Mouse (Mus musculus) olfactory bulb, adult 2 months (tissue): ENCODE results near the gene Gjc2. TPM values are rescaled to one million over a fixed set of nuclear protein-coding genes. Genes with fewer than 3 reads are reported as not detected.
A peak's percentile ranks its signal among the peaks of the same experiment; 100 is the strongest.

Source experiments
- H3K27ac ChIP-seq: fragments of 200-500 bp; 2 replicates; pipeline ENCODE4 v1.5.1; 2012; ENCODE audit warnings: low read depth, low read length; ENCODE audit not compliant: insufficient read depth
- H3K4me1 ChIP-seq: fragments of 200-500 bp; 2 replicates; pipeline ENCODE4 v1.6.1; 2012; ENCODE audit warnings: low read length; ENCODE audit not compliant: control insufficient read depth, insufficient read depth
- H3K4me3 ChIP-seq: fragments of 200-500 bp; 2 replicates; pipeline ENCODE4 v1.5.1; 2012; ENCODE audit warnings: mild to moderate bottlenecking, low read depth, low read length, moderate library complexity; ENCODE audit not compliant: insufficient read depth
- CTCF ChIP-seq: fragments of 200-500 bp; IDR thresholded peaks from 2 replicates; pipeline ENCODE4 v1.5.1; 2012; ENCODE audit warnings: low read depth, mild to moderate bottlenecking, low read length, moderate library complexity; ENCODE audit not compliant: insufficient read depth
- POLR2A ChIP-seq: fragments of 200-500 bp; IDR thresholded peaks from 2 replicates; pipeline ENCODE4 v1.6.1; 2012; ENCODE audit warnings: mild to moderate bottlenecking, low read depth, low read length, moderate library complexity; ENCODE audit not compliant: insufficient read depth
- WGBS: fragments of 180-500 bp; shearing (Covaris S2); methylation state at CpG from one replicate; pipeline ENCODE4 v1.1.7; 2018; 5-methylcytosine and 5-hydroxymethylcytosine counted together
- polyA plus RNA-seq: library from polyadenylated mRNA; stranded (reverse); fragments of >200 nt; gene quantifications from 2 replicates; pipeline ENCODE4 v1.2.4, GENCODE M21; 2012; ENCODE audit warnings: low replicate concordance; ENCODE audit not compliant: missing spikeins, insufficient read depth, insufficient read length

The Gjc2 gene
- polyA plus RNA-seq, 1 experiment, result not detected

- no peak overlapping the region for H3K27ac ChIP-seq
- H3K4me1 ChIP-seq, result no peaks in the 10 kb centered on the region
- H3K4me3 ChIP-seq, result no peak overlapping the region
- 80% methylated on average over 5 of the region's 5 CpGs for WGBS
- no peak for TF ChIP-seq CTCF
- TF ChIP-seq POLR2A, result no peak
These were observed 40.1 kb downstream of the Gjc2 start for GRCm38 (mm10) chr11:59142962-59143361.

GRCm38 (mm10) chr11:59141772-59142370, 41.1 kb downstream of the Gjc2 start:
- WGBS, result 17% methylated on average over 14 of the region's 14 CpGs
- Histone ChIP-seq H3K4me3 (no peak overlapping the region), H3K27ac (no peak overlapping the region), H3K4me1 (no peaks in the 10 kb centered on the region)
- TF ChIP-seq CTCF (no peak), POLR2A (no peak)

GRCm38 (mm10) chr11:59138537-59139486, 44.2 kb downstream of the Gjc2 start:
- H3K27ac ChIP-seq, result no peak overlapping the region
- H3K4me3 ChIP-seq, result no peak overlapping the region
- H3K4me1 ChIP-seq, result peaks cover 14% of the 10 kb centered on the region
- no peak for TF ChIP-seq POLR2A
- TF ChIP-seq CTCF, result no peak
- 77% methylated on average over 19 of the region's 19 CpGs for WGBS

- H3K4me1 ChIP-seq, result peaks cover 14% of the 10 kb centered on the region
- no peak overlapping the region for H3K4me3 ChIP-seq
- TF ChIP-seq POLR2A (no peak), CTCF (no peak)
- WGBS, result 73% methylated on average over 12 of the region's 12 CpGs
- no peak overlapping the region for H3K27ac ChIP-seq
These were observed 45.9 kb downstream of the Gjc2 start for GRCm38 (mm10) chr11:59136994-59137706.

- TF ChIP-seq POLR2A, result no peak
- Histone ChIP-seq H3K4me1 (peaks cover 14% of the 10 kb centered on the region), H3K27ac (no peak within 1 kb of the TSS), H3K4me3 (no peak within 1 kb of the TSS)
- WGBS, result 18% methylated on average over 44 of the region's 44 CpGs
These were observed 47.0 kb downstream of the Gjc2 start, which contains the start of gene Obscn for GRCm38 (mm10) chr11:59135904-59136452. Obscn (minus strand) TSS chr11:59136402.

GRCm38 (mm10) chr11:59135051-59135820, 47.8 kb downstream of the Gjc2 start:
- peaks cover 14% of the 10 kb centered on the region for H3K4me1 ChIP-seq
- H3K4me3 ChIP-seq, result no peak overlapping the region
- no peak overlapping the region for H3K27ac ChIP-seq
- TF ChIP-seq CTCF, result peak; percentile 18; the same call in 1 of the 2 replicates
- TF ChIP-seq POLR2A, result no peak
- WGBS, result 7% methylated on average over 55 of the region's 55 CpGs

- no peak overlapping the region for H3K4me3 ChIP-seq
- no peak overlapping the region for H3K27ac ChIP-seq
- TF ChIP-seq CTCF (no peak), POLR2A (no peak)
- peaks cover 14% of the 10 kb centered on the region for H3K4me1 ChIP-seq
- WGBS, result 4% methylated on average over 34 of the region's 35 CpGs
These were observed 48.5 kb downstream of the Gjc2 start for GRCm38 (mm10) chr11:59134373-59134997.

- peaks cover 14% of the 10 kb centered on the region for H3K4me1 ChIP-seq
- WGBS, result 72% methylated on average over 3 of the region's 3 CpGs
- H3K4me3 ChIP-seq, result no peak overlapping the region
- no peak overlapping the region for H3K27ac ChIP-seq
- no peak for TF ChIP-seq POLR2A
- TF ChIP-seq CTCF, result no peak
These were observed 50.9 kb downstream of the Gjc2 start for GRCm38 (mm10) chr11:59132065-59132464.
